Mouse (Mus musculus): Measurements from ENCODE around the gene Rbm15b.

Gene Rbm15b

DNA sequence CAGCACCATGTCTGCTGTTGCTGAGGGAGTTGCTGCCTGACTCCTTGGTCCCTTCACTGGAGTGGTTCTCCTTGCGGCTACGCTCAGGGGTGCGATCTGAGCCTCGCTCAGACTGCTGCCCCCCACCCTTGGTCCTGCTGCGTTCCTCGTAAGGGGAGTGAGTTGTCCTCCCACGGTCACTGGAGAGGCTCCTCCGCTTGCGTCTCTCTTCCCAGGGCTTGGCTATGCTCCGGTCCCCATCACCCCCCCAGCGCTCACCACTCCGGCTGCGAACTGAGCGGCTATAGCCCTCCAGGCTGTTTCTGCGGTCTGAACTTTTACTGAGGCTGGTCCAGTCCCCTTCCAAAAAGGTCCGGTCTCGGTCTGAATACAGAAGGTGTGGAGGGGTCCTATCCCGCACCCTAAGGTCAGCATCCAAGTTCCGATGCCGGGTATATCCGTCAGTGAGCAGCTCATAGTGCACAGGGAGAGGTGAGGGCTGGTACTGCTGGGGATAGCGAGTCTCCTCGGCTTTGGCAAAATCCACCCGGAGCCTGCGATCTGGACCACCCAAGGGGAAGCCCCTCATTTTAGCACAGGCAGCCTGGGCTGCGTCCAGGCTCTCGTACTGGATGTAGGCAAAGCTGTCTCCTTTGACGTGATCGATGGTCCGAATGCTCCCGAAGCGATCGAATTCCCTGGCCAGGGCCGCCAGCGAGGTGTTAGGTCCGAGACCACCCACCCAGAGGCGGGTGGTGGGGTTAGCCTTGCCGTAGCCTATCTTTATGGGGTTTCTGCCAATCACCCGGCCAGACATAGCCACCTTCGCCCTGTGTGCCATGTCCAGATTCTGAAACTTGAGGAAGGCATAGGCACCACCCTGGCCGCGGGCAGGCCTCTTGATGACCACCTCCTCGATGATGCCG lies 2.0 kb downstream of the Rbm15b start:
- DNase-seq (ENCODE audit: low spot score): no peak

- DNase-seq (ENCODE audit: low spot score): no peak
Observed at GRCm38 (mm10) chr9:106884306-106884705, 2.9 kb downstream of the Rbm15b start.

- DNase-seq (ENCODE audit: low spot score): no peak
Observed at GRCm38 (mm10) chr9:106883085-106883484, 4.1 kb downstream of the Rbm15b start.

DNA sequence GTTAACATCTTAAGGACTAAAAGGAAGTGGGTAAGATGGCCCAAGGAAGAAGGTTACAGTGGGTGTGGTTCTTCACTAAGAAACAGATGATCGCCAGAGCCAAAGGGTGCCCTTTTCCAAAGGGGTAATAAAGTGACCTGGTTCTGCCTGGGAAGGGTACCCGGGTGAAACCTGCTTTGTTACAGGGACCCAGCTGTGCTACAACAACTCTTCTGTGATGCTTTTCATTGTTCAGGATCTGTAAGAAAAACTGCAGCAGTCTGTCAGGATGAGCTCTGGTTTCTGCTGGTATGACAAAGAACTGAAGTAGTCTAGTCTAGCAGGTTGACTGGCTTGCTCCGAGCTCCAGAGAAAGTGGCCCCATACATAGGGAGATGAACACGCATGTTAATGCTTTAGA lies 5.1 kb downstream of the Rbm15b start:
- DNase-seq (ENCODE audit: low spot score): no peak

DNA sequence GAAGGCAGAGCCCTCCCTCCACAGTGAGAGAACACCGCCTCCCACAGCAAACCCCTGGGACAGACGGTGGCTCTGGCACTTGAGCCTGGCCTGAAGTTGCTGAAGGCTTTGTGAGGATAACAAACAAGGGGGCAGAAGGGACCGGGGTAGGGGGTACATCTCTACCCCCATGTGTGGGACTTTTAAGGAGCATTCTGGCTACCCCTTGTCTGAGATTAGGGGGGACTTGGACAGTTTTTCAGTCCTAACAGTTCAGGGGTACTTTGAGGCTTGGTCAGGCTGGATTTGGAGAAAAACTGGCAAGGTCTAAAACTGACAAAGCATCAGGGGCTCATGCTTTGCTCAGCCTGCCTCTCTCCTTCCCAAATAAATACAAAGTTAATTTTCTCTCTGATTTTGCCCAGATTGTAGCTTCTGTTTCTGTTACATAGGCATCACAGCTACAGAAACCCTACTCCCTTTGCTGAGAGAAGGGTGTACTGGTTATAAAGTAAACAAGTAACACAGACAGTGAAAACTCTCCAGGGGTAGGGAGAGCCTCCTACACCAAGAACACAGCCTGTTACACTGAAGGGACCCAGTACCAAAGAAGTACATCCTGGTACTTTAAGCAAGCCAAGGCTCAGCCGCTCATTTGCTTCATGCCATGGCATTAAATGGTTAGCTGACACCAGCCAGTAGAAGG lies 6.0 kb downstream of the Rbm15b start:
- no peak for DNase-seq (ENCODE audit: low spot score)

GRCm38 (mm10) chr9:106879471-106879870 lies 7.8 kb downstream of the Rbm15b start:
- DNase-seq (ENCODE audit: low spot score): no peak

DNA sequence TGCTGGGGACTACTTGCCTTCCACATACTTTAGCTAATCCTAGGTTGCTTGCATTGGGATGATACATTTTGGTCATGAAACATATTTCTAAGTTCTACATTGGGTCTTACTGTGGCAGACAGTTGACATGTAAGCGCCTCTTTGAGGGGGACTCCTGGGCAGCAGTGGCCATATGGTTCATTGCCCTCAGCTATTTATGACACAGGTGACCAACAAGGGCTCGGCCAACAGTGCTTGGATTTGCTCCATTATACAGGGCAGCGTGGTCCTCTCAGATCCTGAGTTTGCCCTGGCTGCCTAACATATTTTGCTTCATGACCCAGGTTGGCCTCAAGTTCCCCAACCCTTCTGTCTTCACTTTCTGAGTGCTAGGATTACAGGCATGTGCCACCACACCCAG lies 10.6 kb downstream of the Rbm15b start:
- DNase-seq (ENCODE audit: low spot score): no peak

DNA sequence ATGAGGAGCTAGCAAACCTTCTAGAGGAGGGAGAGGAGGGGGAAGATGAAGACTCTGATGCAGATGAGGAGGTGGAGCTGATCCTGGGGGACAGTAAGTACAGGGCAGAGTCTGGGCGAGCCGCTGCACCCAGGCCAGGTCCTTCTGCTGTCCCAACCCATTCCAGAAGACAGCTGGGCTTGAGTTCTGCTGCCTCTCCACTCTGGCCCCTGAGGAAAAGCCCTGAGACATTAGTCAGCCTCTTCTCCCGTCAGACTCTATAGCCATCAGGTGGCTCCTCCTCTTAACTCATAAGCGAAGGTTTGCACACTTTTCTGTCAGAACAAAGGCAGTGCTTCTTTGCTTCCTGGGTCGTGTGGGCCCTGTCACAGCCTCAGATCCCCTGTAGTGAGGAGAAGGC lies 13.0 kb downstream of the Rbm15b start:
- no peak for DNase-seq (ENCODE audit: low spot score)

- no peak for DNase-seq (ENCODE audit: low spot score)
Observed at GRCm38 (mm10) chr9:106858036-106858435, 29.2 kb downstream of the Rbm15b start.

- no peak for DNase-seq (ENCODE audit: low spot score)
Observed at GRCm38 (mm10) chr9:106856664-106857063, 30.6 kb downstream of the Rbm15b start.

- no peak for DNase-seq (ENCODE audit: low spot score)
Observed at GRCm38 (mm10) chr9:106842800-106843199, 44.4 kb downstream of the Rbm15b start.

- no peak for DNase-seq (ENCODE audit: low spot score)
Observed at GRCm38 (mm10) chr9:106840569-106840968, 46.7 kb downstream of the Rbm15b start.
